Mouse (Mus musculus) lung, embryonic 16.5 days (tissue): ENCODE measurements at regions not wholly inside any gene's neighbourhood (a gene's known extent, or its start where the extent isn't known, plus 50 kb on each side); places are given as distances from the start of the nearest gene placed in this dataset.

Experiments
- ATAC-seq: fragments of 200-750 bp; cut with Nextera tagmentation; 2 replicates; pipeline ENCODE4 v1.8.0; 2017; ENCODE audit warnings: low read depth, mild to moderate bottlenecking, moderate library complexity
- H3K27ac ChIP-seq: fragments of 300-500 bp; sonication (generic); 2 replicates; pipeline ENCODE4 v1.5.1; 2014; ENCODE audit warnings: mild to moderate bottlenecking, control low read depth, low read length
- H3K27me3 ChIP-seq: fragments of 300-500 bp; sonication (generic); 2 replicates; pipeline ENCODE4 v1.6.1; 2014; ENCODE audit warnings: low read depth, low read length, mixed read lengths; ENCODE audit not compliant: control insufficient read depth, insufficient read depth
- H3K36me3 ChIP-seq: fragments of 300-500 bp; sonication (generic); 2 replicates; pipeline ENCODE4 v1.6.1; 2014; ENCODE audit warnings: low read length; ENCODE audit not compliant: control insufficient read depth, insufficient read depth
- H3K4me1 ChIP-seq: fragments of 300-500 bp; sonication (generic); replicated peaks from 2 replicates; pipeline ENCODE4 v1.6.1; 2014; ENCODE audit warnings: low read length, mixed read lengths; ENCODE audit not compliant: control insufficient read depth, insufficient read depth
- H3K4me2 ChIP-seq: fragments of 300-500 bp; sonication (generic); 2 replicates; pipeline ENCODE4 v1.6.1; 2014; ENCODE audit warnings: low read depth, low read length, control low read depth
- H3K4me3 ChIP-seq: fragments of 300-500 bp; sonication (generic); 2 replicates; pipeline ENCODE4 v1.5.1; 2014; ENCODE audit warnings: mild to moderate bottlenecking, low read length, control low read depth
- H3K9ac ChIP-seq: fragments of 300-500 bp; sonication (generic); 2 replicates; pipeline ENCODE4 v1.6.1; 2014; ENCODE audit warnings: low read length, control low read depth
- H3K9me3 ChIP-seq: fragments of 300-500 bp; sonication (generic); 2 replicates; pipeline ENCODE4 v1.6.1; 2016; ENCODE audit warnings: low read length; ENCODE audit not compliant: control insufficient read depth
- WGBS: fragments of 180-500 bp; shearing (Covaris S2); extraction: QIAGEN DNeasy Blood & Tissue Kit; methylation state at CpG from one replicate; pipeline ENCODE4 v1.1.7; 2014; 5-methylcytosine and 5-hydroxymethylcytosine counted together

DNA sequence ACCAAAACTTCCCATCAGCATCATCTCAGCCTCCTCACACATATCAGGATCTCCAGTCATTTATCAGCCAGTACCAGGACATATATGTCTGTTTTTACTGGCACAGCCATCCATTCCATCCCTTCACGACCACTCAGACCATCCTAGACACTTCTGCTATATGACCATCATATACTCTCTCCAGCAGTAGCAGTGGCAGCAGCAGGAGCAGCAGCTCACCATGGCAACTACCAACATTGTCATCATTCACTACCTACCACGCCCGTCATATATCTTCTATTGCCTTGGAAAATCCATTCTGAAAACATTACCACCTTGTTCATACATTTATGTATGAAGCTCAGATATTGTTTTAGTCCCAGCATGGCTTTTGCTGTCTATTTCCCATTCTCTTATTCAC is 276.1 kb upstream of the Gm21798 start:
- H3K27ac ChIP-seq: no peak overlapping the region
- 79% methylated on average over 3 of the region's 3 CpGs for WGBS

GRCm38 (mm10) chr15:64542250-64542901 is 275.1 kb upstream of the Gm21798 start:
- H3K9me3 ChIP-seq: no peaks in the 10 kb centered on the region
- H3K4me1 ChIP-seq: no peaks in the 10 kb centered on the region
- no peak for ATAC-seq
- H3K36me3 ChIP-seq: no peaks in the 10 kb centered on the region
- H3K4me2 ChIP-seq: no peak overlapping the region
- no peaks in the 10 kb centered on the region for H3K27me3 ChIP-seq
- 81% methylated on average over 8 of the region's 8 CpGs for WGBS
- H3K27ac ChIP-seq: no peak overlapping the region
- H3K9ac ChIP-seq: no peak overlapping the region
- H3K4me3 ChIP-seq: no peak overlapping the region

More for the DNA sequence above, 276.1 kb upstream of the Gm21798 start:
- Histone ChIP-seq H3K9ac (no peak overlapping the region), H3K36me3 (no peaks in the 10 kb centered on the region), H3K4me1 (no peaks in the 10 kb centered on the region), H3K4me2 (no peak overlapping the region), H3K27me3 (no peaks in the 10 kb centered on the region), H3K9me3 (no peaks in the 10 kb centered on the region), H3K4me3 (no peak overlapping the region)
- no peak for ATAC-seq

- WGBS: 76% methylated on average over 1 of the region's 1 CpGs
- no peak for ATAC-seq
- H3K36me3 ChIP-seq: no peaks in the 10 kb centered on the region
- no peak overlapping the region for H3K27ac ChIP-seq
- no peak overlapping the region for H3K4me2 ChIP-seq
- H3K9me3 ChIP-seq: no peaks in the 10 kb centered on the region
- H3K9ac ChIP-seq: no peak overlapping the region
- H3K27me3 ChIP-seq: no peaks in the 10 kb centered on the region
- H3K4me3 ChIP-seq: no peak overlapping the region
- no peaks in the 10 kb centered on the region for H3K4me1 ChIP-seq
These were observed 274.6 kb upstream of the Gm21798 start for GRCm38 (mm10) chr15:64542908-64543307.

- Histone ChIP-seq H3K4me3 (no peak overlapping the region), H3K36me3 (no peaks in the 10 kb centered on the region), H3K4me1 (no peaks in the 10 kb centered on the region), H3K27ac (no peak overlapping the region), H3K4me2 (no peak overlapping the region), H3K9ac (no peak overlapping the region), H3K27me3 (no peaks in the 10 kb centered on the region), H3K9me3 (no peaks in the 10 kb centered on the region)
- ATAC-seq: no peak
These were observed 271.5 kb upstream of the Gm21798 start for GRCm38 (mm10) chr15:64546035-64546434.

- ATAC-seq: no peak
- Histone ChIP-seq H3K4me1 (no peaks in the 10 kb centered on the region), H3K27me3 (no peaks in the 10 kb centered on the region), H3K27ac (no peak overlapping the region), H3K9ac (no peak overlapping the region), H3K4me2 (no peak overlapping the region), H3K9me3 (no peaks in the 10 kb centered on the region), H3K36me3 (no peaks in the 10 kb centered on the region), H3K4me3 (no peak overlapping the region)
- 63% methylated on average over 2 of the region's 2 CpGs for WGBS
These were observed 260.0 kb upstream of the Gm21798 start for GRCm38 (mm10) chr15:64557540-64557939.

GRCm38 (mm10) chr15:64558220-64558619 is 259.3 kb upstream of the Gm21798 start:
- Histone ChIP-seq H3K27me3 (no peaks in the 10 kb centered on the region), H3K36me3 (no peaks in the 10 kb centered on the region), H3K9ac (no peak overlapping the region), H3K4me3 (no peak overlapping the region), H3K4me1 (no peaks in the 10 kb centered on the region), H3K27ac (no peak overlapping the region), H3K9me3 (no peaks in the 10 kb centered on the region), H3K4me2 (no peak overlapping the region)
- ATAC-seq: no peak
- WGBS: 51% methylated on average over 1 of the region's 1 CpGs

GRCm38 (mm10) chr15:64562431-64563111 is 254.9 kb upstream of the Gm21798 start:
- no peak overlapping the region for H3K4me3 ChIP-seq
- no peak overlapping the region for H3K9ac ChIP-seq
- no peak for ATAC-seq
- H3K4me2 ChIP-seq: no peak overlapping the region
- H3K4me1 ChIP-seq: no peaks in the 10 kb centered on the region
- no peaks in the 10 kb centered on the region for H3K27me3 ChIP-seq
- H3K36me3 ChIP-seq: no peaks in the 10 kb centered on the region
- 70% methylated on average over 3 of the region's 3 CpGs for WGBS
- no peak overlapping the region for H3K27ac ChIP-seq
- H3K9me3 ChIP-seq: no peaks in the 10 kb centered on the region

DNA sequence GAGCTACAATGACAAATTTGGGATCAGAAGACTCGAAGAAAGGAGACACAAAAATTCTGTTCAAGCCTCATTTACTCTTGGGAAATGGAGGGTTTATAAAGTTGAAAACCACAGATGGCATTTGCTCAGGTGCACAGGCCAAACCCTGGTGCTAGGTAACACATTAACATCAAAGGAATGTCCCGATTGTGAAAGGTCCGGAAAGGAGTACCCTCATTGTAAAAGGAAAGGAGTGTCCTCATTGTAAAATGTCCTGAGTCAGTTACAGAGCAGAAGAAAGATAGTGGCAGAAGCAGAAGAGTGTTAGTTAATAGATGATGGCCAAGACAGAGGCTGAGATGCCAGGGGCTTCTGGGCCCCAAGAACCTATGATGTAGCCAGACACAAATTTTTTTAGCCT is 252.8 kb upstream of the Gm21798 start:
- Histone ChIP-seq H3K9me3 (no peaks in the 10 kb centered on the region), H3K4me1 (no peaks in the 10 kb centered on the region), H3K27me3 (no peaks in the 10 kb centered on the region), H3K4me2 (no peak overlapping the region), H3K27ac (no peak overlapping the region), H3K4me3 (no peak overlapping the region), H3K9ac (no peak overlapping the region), H3K36me3 (no peaks in the 10 kb centered on the region)
- 62% methylated on average over 3 of the region's 3 CpGs for whole genome bisulfite sequencing
- no peak for ATAC-seq

DNA sequence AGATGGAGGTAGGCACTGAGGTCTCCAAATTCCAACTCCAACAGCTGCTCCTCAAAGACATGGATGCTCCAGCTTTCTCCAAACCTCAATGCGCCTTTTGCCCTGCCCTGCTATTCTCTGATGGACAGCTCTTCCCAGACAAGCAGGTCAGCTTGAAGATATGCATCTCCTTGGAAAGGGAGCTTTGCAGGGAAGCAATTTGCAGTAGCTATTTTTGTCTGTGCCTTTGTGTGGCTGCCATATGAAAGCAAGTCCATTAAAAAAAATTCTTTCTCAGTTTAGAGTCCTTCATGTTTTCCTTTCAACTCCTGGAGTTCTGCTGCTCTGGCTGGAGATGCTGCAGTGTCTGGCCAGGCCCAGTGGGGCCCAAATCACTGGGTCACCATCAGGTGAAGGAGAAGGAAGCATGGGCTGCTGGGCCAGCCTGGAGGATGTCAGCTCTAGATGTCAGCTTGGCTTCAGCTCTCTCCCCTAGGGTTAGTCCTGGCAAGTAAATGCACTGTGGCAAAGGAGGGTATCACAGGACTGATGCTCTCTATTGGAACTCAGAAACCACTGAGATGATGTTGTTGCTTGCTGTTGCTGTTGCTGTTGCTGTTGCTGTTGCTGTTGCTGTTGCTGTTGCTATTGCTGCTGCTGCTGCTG is 240.5 kb upstream of the Gm21798 start:
- Histone ChIP-seq H3K9ac (no peak overlapping the region), H3K9me3 (no peaks in the 10 kb centered on the region), H3K4me2 (no peak overlapping the region), H3K36me3 (no peaks in the 10 kb centered on the region), H3K27me3 (no peaks in the 10 kb centered on the region), H3K4me1 (no peaks in the 10 kb centered on the region), H3K4me3 (no peak overlapping the region), H3K27ac (no peak overlapping the region)
- no peak for ATAC-seq
- WGBS: 93% methylated on average over 1 of the region's 1 CpGs
